In the genomic region with DNA sequence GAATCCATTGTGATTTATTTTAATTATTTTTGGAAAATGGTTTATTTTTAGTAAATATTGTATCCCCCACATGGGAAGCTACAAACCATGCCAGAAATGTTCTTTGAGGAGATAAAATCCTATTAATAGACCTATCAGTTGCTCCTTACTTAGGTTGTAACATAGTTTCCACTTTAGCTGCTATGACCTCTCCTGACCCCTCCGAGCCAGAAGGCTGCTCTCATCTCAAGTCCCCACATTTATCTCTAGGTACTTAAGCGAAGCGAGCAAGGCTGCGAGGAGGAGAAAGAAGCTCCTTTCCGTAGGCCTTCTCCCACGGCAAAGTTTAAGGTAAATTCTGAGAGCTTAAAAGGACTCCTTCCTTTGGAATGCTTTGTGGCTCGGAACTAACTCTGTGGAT, we compare ENCODE assay signal across 12 mouse cellular contexts.
DNase-seq lines count a peak whose midpoint lies in the region; ATAC-seq and TF ChIP-seq lines count a peak whose summit lies in the region.
"Had no signal": no experiment of that assay in that cellular context is flagged by ENCODE, and none has a peak within 500 bp of the region (broad histone marks: within the 10 kb centered on the region; RNA-seq: fewer than 3 reads in every experiment).

No protein-coding gene starts in this region.

- no peak for ATAC-seq in hindbrain, embryonic 13.5 days (ENCODE audit: low FRiP score)

- H3K9ac ChIP-seq in MEL (ENCODE audit: control insufficient read depth, low read depth, low read length, poor library complexity, severe bottlenecking): peak overlapping the region; percentile 19; the same call in 1 of the 2 replicates
- no peak overlapping the region for H3K9ac ChIP-seq in hindbrain, embryonic 13.5 days

- no peaks in the 10 kb centered on the region for H3K27me3 ChIP-seq in MEL (ENCODE audit: control insufficient read depth in 1 of 2, insufficient read depth in 2 of 2, low read length in 2 of 2)
- no peaks in the 10 kb centered on the region for H3K27me3 ChIP-seq in hindbrain, embryonic 13.5 days

- no peaks in the 10 kb centered on the region for H3K9me3 ChIP-seq in MEL (replicated peaks; ENCODE audit: insufficient read depth, low read length)
- no peaks in the 10 kb centered on the region for H3K9me3 ChIP-seq in hindbrain, embryonic 13.5 days

- no peak for TF ChIP-seq EP300 in MEL (IDR thresholded peaks at IDR 0.05; ENCODE audit: low read depth in 1 of 2, low read length in 2 of 2)

- peaks cover 0 to 15% of the 10 kb centered on the region in 2 experiments; a peak in 2 of 4 replicates for H3K36me3 ChIP-seq in MEL (ENCODE audit: control insufficient read depth in 1 of 2, insufficient read depth in 2 of 2, low read length in 2 of 2)
- H3K36me3 ChIP-seq in hindbrain, embryonic 13.5 days: no peaks in the 10 kb centered on the region

- intact Hi-C loops in heart, postnatal 25 days (cut with DNase I): no loop called here
- intact Hi-C loops in left cerebral cortex, postnatal 4 days (cut with DNase I): no loop called here

- no peak for TF ChIP-seq RAD21 in MEL (IDR thresholded peaks at IDR 0.05; ENCODE audit: low read depth, low read length)

- no peaks in the 10 kb centered on the region for H3K79me2 ChIP-seq in MEL (ENCODE audit: control insufficient read depth, insufficient read depth, low read length, poor library complexity)

- TF ChIP-seq CTCF in MEL (IDR thresholded peaks at IDR 0.05 in 2 of 3, conservative IDR thresholded peaks at IDR 0.05 in 1 of 3; ENCODE audit: control insufficient read depth in 1 of 3, insufficient read depth in 1 of 3, low read depth in 2 of 3, low read length in 3 of 3, poor library complexity in 1 of 3, severe bottlenecking in 1 of 3): no peak
- no peak for TF ChIP-seq CTCF in embryonic fibroblast, embryonic 13.5 days (IDR thresholded peaks at IDR 0.05; ENCODE audit: borderline replicate concordance, insufficient read depth, low read length)

- TF ChIP-seq POLR2A in MEL (IDR thresholded peaks at IDR 0.05; ENCODE audit: control insufficient read depth in 1 of 2, insufficient read depth in 1 of 2, low read depth in 1 of 2, low read length in 2 of 2, poor library complexity in 1 of 2): no peak
- TF ChIP-seq POLR2A in embryonic fibroblast, embryonic 13.5 days (IDR thresholded peaks at IDR 0.05; ENCODE audit: low read depth, low read length): no peak

- H3K4me2 ChIP-seq in hindbrain, embryonic 13.5 days: no peak overlapping the region

- H3K4me3 ChIP-seq in MEL (ENCODE audit: control insufficient read depth in 1 of 2, insufficient read depth in 1 of 2, low read depth in 2 of 2, low read length in 2 of 2): no peak overlapping the region
- no peak overlapping the region for H3K4me3 ChIP-seq in embryonic fibroblast, embryonic 13.5 days (ENCODE audit: insufficient read depth, low read length)
- no peak overlapping the region for H3K4me3 ChIP-seq in hindbrain, embryonic 13.5 days

- WGBS in hindbrain, embryonic 13.5 days: 71% methylated on average over 7 of the region's 7 CpGs

- peak; percentile 45 for DNase-seq in gastrocnemius, postnatal 25 days
- DNase-seq in gastrocnemius, postnatal 10 days: no peak
- peak; percentile 35 for DNase-seq in MEL (ENCODE audit: low read depth, low spot score)
- peak; percentile 8 for DNase-seq in heart, postnatal 25 days (ENCODE audit: low spot score)
- no peak for DNase-seq in left cerebral cortex, postnatal 4 days
- DNase-seq in urinary bladder, postnatal 10 days (ENCODE audit: low spot score): no peak
- DNase-seq: cerebellum, postnatal 14 days; kidney, adult 9 months; midbrain, embryonic 14.5 days; thymus, postnatal 4 days had no signal

- peak overlapping the region; percentile 31 for H3K27ac ChIP-seq in MEL (ENCODE audit: control insufficient read depth, low read depth, low read length)
- peak overlapping the region; percentile 30; the same call in 1 of the 2 replicates for H3K27ac ChIP-seq in embryonic fibroblast, embryonic 13.5 days (ENCODE audit: insufficient read depth, low read length)
- H3K27ac ChIP-seq in hindbrain, embryonic 13.5 days: no peak overlapping the region

- H3K4me1 ChIP-seq in MEL (ENCODE audit: control insufficient read depth in 1 of 2, insufficient read depth in 2 of 2, low read length in 2 of 2): peaks cover 0 to 5% of the 10 kb centered on the region in 2 experiments
- H3K4me1 ChIP-seq in embryonic fibroblast, embryonic 13.5 days (ENCODE audit: control insufficient read depth, insufficient read depth, low read length): peaks cover 33% of the 10 kb centered on the region
- H3K4me1 ChIP-seq in hindbrain, embryonic 13.5 days (replicated peaks): peaks cover 36% of the 10 kb centered on the region

TF ChIP-seq in MEL, 35 proteins besides CTCF, POLR2A, EP300 and RAD21:
- peak; percentile 82; the same call in 1 of the 2 replicates for TF ChIP-seq MEF2A (IDR thresholded peaks at IDR 0.05; ENCODE audit: extremely low read depth, insufficient replicate concordance, low read depth, low read length, poor library complexity, severe bottlenecking)
- TF ChIP-seq ZC3H11A (IDR thresholded peaks at IDR 0.05; ENCODE audit: low read depth, low read length): no peak
- TF ChIP-seq UBTF (IDR thresholded peaks at IDR 0.05; ENCODE audit: borderline replicate concordance, insufficient read depth, low read depth, low read length): no peak
- TF ChIP-seq E2F4 (IDR thresholded peaks at IDR 0.05; ENCODE audit: borderline replicate concordance, low read depth, low read length): no peak

Comparison
In these comparisons a context has a peak if more than half of its experiments do, and no peak if none do; other contexts are left out.
1. DNase-seq: peak in gastrocnemius, postnatal 25 days (single experiment), MEL (single experiment) and heart, postnatal 25 days (single experiment); none in gastrocnemius, postnatal 10 days (single experiment), left cerebral cortex, postnatal 4 days (single experiment) and urinary bladder, postnatal 10 days (single experiment).